Mouse (Mus musculus) colon, adult 2 months (tissue): Measurements from ENCODE around the gene Pcgf1. TPM values are rescaled to one million over a fixed set of nuclear protein-coding genes. Genes with fewer than 3 reads are reported as not detected.

Experiments used
- polyA plus RNA-seq: library from polyadenylated mRNA; depleted of rRNA; stranded (reverse); fragments of >200 nt; gene quantifications from 2 replicates; pipeline ENCODE4 v1.2.3, GENCODE M21; 2012; rRNA removed

Pcgf1 gene
- polyA plus RNA-seq = 12.9 and 13.3 TPM in 2 replicates

DNA sequence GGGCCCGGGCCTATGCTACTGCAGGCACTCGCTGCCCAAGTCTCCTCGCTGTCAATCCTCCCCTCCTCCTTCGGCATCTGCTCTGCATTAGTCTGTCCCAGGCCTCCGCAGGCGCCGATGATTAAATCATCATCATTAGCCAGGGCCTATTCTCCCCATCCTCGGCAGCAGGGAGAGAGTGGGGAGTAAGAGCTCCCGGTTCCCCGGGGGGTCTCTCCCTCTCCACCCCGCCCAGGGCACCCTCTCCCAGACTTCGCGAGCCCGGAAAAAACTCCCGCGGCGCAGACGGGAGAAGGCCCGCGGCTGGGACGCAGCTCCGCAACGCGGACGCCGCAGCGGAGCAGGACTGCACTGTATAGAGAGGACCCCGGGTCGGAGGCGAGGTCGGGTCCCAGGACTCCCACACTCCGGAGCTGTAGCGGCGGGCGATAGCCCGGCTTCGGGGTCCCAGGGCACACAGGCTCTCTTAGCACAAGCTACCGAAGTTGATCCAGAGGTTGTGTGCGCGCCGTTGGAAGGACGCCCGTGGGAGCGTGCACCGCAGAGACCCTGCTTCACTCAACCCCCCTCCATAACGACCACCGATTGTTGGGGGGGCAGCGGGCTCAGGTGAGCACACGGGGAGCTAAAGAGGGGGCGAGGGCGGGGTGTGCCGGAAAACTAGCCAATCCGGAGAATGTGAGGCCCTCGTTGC, at the start of gene Pcgf1:
Gene Pcgf1 (plus strand): TSS at position 240 of the 694 bp plus-strand sequence.

DNA sequence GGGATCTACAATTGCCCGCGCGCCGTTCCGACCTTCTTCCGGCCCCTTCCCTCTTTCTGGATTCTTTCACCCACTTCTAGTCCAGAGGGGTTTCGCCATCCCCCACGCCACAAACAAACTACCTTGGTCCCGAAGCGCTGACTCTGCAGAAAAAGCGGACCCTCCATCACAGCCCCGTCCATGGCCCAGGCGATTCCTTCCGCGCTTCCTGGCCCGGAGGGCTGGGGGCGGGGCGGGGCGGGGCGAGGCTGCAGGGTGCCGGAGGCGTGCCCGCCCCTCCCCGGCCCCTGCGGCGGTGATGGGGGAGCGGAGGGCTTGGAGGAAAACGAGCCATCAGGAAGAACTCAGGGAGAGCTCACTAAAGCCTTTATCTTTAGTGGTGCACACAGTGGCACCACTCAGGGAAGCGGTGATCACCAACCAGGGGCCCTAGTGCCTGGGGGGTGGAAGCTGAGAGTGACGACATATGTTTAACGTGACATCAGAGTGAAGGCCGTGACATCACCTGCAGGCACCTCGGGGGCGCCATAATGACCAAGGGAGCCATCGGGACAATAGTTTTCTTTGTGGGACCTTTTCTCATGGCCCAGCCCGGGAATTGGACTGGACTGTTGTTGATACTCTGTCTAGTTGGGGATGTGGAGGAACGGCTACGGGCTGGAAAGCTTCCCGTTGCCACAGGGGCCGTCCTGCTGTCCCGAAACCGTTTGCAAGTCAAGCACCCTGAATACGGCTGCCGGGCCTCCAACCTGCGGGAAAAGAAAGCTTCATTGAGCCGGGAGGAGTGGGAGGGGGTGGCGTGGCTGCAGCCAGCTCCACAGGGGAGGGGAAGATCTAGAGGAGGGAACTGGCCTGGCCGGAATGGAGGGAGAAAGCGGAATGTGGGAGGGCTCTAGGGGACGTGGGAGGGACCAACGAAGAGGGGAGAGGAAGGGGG, 44.2 kb upstream of the Pcgf1 start, which contains the start of the genes Dok1 and Loxl3:
Gene Dok1 (minus strand): TSS at position 223 of the 937 bp plus-strand sequence.
Gene Loxl3 (plus strand): TSS at position 925 of the 937 bp plus-strand sequence.

GRCm38 (mm10) chr6:83054074-83054851, 23.4 kb upstream of the Pcgf1 start, which contains the start of gene Aup1:
Aup1 (plus strand) TSS chr6:83054521.

DNA sequence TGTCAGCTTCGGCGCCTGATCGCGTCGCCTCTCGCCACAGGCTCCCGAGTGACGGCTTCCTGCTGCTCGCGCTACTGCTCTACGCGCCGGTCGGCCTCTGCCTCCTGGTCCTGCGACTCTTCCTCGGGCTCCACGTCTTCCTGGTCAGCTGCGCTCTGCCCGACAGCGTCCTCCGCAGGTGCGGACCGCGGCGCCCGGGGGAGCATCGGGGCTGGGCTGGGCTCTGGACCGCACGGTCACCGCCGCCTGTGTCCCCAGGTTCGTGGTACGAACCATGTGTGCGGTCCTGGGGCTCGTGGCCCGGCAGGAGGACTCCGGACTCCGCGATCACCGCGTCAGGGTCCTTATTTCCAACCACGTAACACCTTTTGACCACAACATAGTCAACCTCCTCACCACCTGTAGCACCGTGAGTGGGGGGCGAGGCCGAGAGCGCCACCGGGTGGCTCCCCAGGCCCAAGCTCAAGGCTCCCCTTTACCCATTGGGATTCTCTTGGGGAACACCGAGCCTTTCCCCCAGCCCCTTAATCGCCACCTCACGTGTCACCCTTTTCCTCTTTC, 22.7 kb upstream of the Pcgf1 start, which contains the start of gene Htra2:
Gene Htra2 (minus strand): TSS at position 403 of the 561 bp plus-strand sequence.

DNA sequence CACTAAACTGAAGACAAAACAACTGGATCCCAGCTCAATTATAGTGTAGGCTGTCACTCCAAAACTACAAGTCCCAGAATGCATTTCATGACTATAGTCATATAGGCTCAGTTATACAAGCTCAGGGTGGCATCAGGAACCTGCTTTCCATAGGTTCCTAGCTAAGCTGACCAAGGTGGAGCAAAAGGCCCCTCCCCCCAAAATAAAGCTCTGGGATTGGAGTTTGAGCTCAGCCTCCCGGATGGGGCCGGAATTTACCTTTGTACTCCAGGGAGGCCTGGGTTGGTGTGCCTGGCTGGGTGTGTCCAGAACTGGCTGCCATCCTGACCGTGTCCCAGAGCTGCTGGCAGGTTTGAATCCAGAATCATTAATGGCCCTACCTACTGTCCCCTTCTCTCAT, 19.9 kb upstream of the Pcgf1 start, which contains the start of gene Dqx1:
Gene Dqx1 (plus strand): TSS at position 55 of the 400 bp plus-strand sequence.

DNA sequence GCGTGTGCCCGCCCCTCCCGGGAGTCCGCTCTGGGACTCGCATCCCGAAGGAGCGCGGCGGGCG, 7.6 kb upstream of the Pcgf1 start, which contains the start of gene Tlx2:
Gene Tlx2 (minus strand): TSS at position 47 of the 64 bp plus-strand sequence.

DNA sequence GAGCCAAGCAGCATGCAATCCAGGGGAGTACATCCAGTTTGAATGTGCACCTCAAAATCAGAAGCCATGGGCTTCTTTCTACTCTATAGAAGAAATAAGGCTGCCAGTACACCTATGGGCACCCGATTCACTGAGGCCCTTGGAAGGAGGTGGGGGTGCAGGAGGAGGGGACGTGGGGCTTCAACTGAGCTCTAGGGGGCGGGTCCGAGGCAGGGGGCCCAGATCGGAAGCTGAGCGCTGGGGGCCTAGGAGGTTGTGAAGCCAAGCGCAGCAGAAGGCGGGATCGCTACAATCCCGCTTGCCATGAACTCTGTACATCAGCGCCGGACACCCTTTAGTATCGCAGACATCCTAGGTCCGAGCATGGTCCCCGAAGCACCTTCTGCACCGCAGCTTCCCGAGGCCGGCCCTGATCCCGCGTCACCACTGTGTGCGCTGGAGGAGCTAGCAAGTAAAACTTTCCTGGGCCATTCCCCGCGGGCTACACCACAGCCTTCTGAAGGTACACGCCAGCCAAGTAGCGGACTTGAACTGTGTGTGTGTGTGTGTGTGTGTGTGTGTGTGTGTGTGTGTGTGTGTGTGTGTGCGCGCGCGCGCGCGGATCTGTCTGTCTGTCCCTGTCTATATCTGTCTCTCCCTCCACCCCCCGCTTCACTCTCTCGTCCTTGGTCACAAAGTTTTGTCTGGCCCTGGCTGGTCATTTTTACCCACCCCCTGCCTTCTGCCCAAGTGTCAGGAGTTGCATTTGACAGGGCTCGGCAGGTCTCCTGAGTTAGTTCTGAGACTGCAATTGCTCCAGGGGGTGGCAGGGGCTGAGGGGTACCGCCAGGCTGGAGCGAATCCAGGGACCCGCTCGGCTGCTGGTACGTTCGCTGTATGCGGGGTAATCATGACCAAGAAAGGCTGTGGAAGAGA, 8.7 kb downstream of the Pcgf1 start, which contains the start of gene Lbx2:
Gene Lbx2 (plus strand): TSS at position 247 of the 915 bp plus-strand sequence.

DNA sequence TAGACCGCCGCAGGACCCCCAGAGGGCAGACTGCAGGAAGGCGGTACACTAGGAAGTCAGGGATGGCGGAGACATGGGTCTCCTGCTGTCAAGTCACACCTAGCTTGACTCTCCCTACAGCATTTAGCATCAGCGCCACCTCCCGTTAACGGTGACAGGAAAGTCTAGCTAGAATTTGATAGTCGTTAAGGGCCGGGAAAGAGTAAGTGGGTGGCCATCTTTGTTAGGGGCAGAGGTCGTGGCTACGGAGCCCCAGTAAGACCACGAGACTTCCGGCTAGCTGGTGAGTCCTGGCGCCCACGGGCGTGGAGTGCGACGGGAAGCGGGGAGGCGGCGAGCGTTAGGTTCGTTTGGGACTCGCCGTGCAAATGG, 23.6 kb downstream of the Pcgf1 start, which contains the start of the genes Ccdc142 and Gm42688:
Gene Ccdc142 (plus strand): TSS at position 286 of the 372 bp plus-strand sequence.
Gene Gm42688 (plus strand): TSS at position 302 of the 372 bp plus-strand sequence.

GRCm38 (mm10) chr6:83108762-83109668, 31.3 kb downstream of the Pcgf1 start, which contains the start of gene Mrpl53:
Mrpl53 (plus strand) TSS chr6:83109040.

DNA sequence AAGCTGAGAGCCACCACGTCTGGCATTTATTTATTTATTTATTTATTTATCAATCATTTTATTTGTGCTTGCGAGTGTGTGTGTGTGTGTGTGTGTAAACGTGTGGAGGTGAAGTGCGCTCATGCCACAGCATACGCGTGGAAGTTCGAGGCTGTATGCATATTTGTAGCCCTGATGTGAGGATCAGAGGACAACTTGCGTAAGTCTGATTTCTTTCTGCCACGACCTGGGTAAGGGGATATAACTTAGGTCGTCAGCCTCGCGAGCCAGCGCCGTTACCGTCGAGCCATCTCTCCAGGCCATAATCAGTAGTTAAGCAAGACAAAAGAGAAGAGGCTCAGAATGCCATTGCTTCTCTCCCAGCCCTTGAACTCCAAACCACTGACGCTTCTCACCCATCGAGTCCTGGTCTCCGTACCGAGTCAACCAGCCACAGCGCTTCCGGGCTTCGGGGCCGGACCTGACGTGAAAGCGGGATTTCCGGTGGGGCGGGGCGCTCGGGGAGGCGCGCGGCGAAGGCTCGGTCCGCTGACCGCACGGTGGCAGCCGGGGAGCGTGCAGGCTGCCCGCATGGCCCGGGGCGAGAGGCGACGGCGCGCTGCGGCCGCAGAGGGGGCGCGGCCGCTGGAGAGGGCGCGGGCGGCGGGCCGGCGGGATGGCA, 37.5 kb downstream of the Pcgf1 start, which contains the start of gene Mogs:
Gene Mogs (plus strand): TSS at position 486 of the 661 bp plus-strand sequence.

GRCm38 (mm10) chr6:83120930-83121862, 43.5 kb downstream of the Pcgf1 start, which contains the start of gene Wbp1:
Wbp1 (minus strand) TSS chr6:83121559.

DNA sequence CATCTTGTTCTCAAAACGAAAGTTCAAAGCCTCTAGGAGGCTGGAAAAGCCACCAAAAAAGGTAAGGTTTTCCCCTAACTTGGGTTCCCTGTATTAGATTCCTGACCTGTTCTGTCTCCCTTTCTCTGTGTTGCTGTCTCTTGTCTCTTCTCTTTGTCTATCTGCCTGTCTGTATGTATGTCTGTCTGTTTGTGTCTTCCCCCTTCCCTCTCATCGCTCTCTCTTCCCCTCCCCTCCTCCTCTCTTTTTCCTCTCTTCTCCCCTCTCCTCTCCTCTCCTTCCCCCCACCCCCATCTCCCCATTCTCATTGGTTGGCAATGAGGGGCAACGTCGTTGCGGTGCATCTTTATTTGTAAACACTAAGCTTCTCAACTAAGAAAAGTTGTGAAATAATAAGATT, 47.7 kb downstream of the Pcgf1 start, which contains the start of gene Ino80b:
Gene Ino80b (minus strand): TSS at position 101 of the 400 bp plus-strand sequence.

Other genes starting within 250 kb of the Pcgf1 start
- gene Sema4f, start 138.1 kb upstream of the Pcgf1 start, polyA plus RNA-seq = 1.1 and 1.6 TPM in 2 replicates
- gene M1ap, start 131.0 kb upstream of the Pcgf1 start, polyA plus RNA-seq = 0.44 and 0.59 TPM in 2 replicates
- 11.9 and 13.7 TPM in 2 replicates for gene Dok1, start 44.4 kb upstream of the Pcgf1 start, polyA plus RNA-seq
- gene Loxl3, start 43.7 kb upstream of the Pcgf1 start, polyA plus RNA-seq = 5.0 and 5.3 TPM in 2 replicates
- 746 and 821 TPM in 2 replicates for gene Aup1, start 23.3 kb upstream of the Pcgf1 start, polyA plus RNA-seq
- 51.6 and 61.4 TPM in 2 replicates for gene Htra2, start 22.6 kb upstream of the Pcgf1 start, polyA plus RNA-seq
- gene Dqx1, start 20.0 kb upstream of the Pcgf1 start, polyA plus RNA-seq = 25.8 and 29.2 TPM in 2 replicates
- gene Tlx2, start 7.6 kb upstream of the Pcgf1 start, polyA plus RNA-seq = 5.6 and 9.6 TPM in 2 replicates
- gene Lbx2, start 8.5 kb downstream of the Pcgf1 start, polyA plus RNA-seq = 0.57 and 1.5 TPM in 2 replicates
- gene Ccdc142, start 23.7 kb downstream of the Pcgf1 start, polyA plus RNA-seq = 11.3 and 12.3 TPM in 2 replicates
- gene Gm42688, start 23.7 kb downstream of the Pcgf1 start, polyA plus RNA-seq = 4.3 and 4.6 TPM in 2 replicates
- 69.7 and 85.9 TPM in 2 replicates for gene Mrpl53, start 31.2 kb downstream of the Pcgf1 start, polyA plus RNA-seq
- 91.9 and 97.3 TPM in 2 replicates for gene Mogs, start 37.6 kb downstream of the Pcgf1 start, polyA plus RNA-seq
- 199 and 235 TPM in 2 replicates for gene Wbp1, start 43.7 kb downstream of the Pcgf1 start, polyA plus RNA-seq
- gene Ino80b, start 47.6 kb downstream of the Pcgf1 start, polyA plus RNA-seq = 59.8 and 64.1 TPM in 2 replicates
- 86.7 and 88.4 TPM in 2 replicates for gene Rtkn, start 57.6 kb downstream of the Pcgf1 start, polyA plus RNA-seq
- gene Wdr54, start 78.5 kb downstream of the Pcgf1 start, polyA plus RNA-seq = 3.4 and 4.4 TPM in 2 replicates
- gene 1700003E16Rik, start 78.5 kb downstream of the Pcgf1 start, polyA plus RNA-seq = 0.46 and 0.72 TPM in 2 replicates
- 151 and 162 TPM in 2 replicates for gene Dctn1, start 88.1 kb downstream of the Pcgf1 start, polyA plus RNA-seq
- gene Slc4a5, start 142.0 kb downstream of the Pcgf1 start, polyA plus RNA-seq = 0.21 TPM in 2 replicates
- 3.2 and 3.3 TPM in 2 replicates for gene Mthfd2, start 248.0 kb downstream of the Pcgf1 start, polyA plus RNA-seq
- gene Mob1a, start 248.1 kb downstream of the Pcgf1 start, polyA plus RNA-seq = 32.4 and 35.1 TPM in 2 replicates